Mouse (Mus musculus): Measurements from ENCODE around the gene Cds2.
A peak's percentile ranks its signal among the peaks of the same experiment; 100 is the strongest.

DNA sequence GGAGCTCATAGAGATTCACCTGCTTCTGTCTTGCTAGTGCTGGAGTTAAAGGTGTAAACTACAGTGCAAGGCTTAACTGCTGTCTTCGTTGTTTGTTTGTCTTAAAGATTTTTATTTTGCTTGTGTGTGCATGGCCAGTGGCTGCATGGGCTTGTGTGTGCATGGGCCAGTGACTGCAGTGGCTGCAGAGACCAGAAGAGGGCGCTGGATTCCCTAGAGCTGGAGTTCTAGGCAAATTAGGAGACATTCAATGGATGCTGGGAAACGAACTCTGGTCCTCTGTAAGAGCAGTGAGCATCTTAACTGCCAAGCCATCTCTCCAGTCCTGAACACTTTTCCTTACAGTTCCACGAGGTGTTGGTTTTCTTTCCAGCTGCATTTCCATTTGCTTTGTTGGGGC lies 12.6 kb downstream of the Cds2 start:
- TF ChIP-seq CTCF (IDR thresholded peaks at IDR 0.05; ENCODE audit: low read depth) (0 out of 2 replicates have a peak, but pooled peaks have one; percentile 17), EP300 (IDR thresholded peaks at IDR 0.05; ENCODE audit: low read depth) (no peak)

Measured in heart, postnatal 0 days (tissue).